Mouse (Mus musculus) kidney, postnatal 36 days (tissue): Measurements from ENCODE around the gene Med27.

Experiments
- DNase-seq, 2 experiments: peaks; one replicate each; pipeline ENCODE4 v3.0.0; 2021 to 2022; ENCODE audit warnings: mixed read lengths in 2 of 2

The Med27 gene

GRCm38 (mm10) chr2:29400234-29400633, 53.6 kb downstream of the Med27 start:
- DNase-seq = no peak

GRCm38 (mm10) chr2:29400812-29401211, 54.2 kb downstream of the Med27 start:
- DNase-seq = no peak

- DNase-seq = no peak
Observed at GRCm38 (mm10) chr2:29401868-29402267, 55.2 kb downstream of the Med27 start.

GRCm38 (mm10) chr2:29402550-29403076, 56.0 kb downstream of the Med27 start:
- peak; percentile 35 to 47 for DNase-seq

GRCm38 (mm10) chr2:29403799-29404530, 57.3 kb downstream of the Med27 start:
- peak in 1 of 2 experiments; percentile 47 for DNase-seq

GRCm38 (mm10) chr2:29404931-29405330, 58.3 kb downstream of the Med27 start:
- DNase-seq = peak; percentile 38 to 62

GRCm38 (mm10) chr2:29405848-29406247, 59.2 kb downstream of the Med27 start:
- DNase-seq = no peak

- DNase-seq = no peak
Observed at GRCm38 (mm10) chr2:29407350-29407749, 60.7 kb downstream of the Med27 start.

GRCm38 (mm10) chr2:29407764-29408163, 61.1 kb downstream of the Med27 start:
- peak; percentile 32 to 48 for DNase-seq

- no peak for DNase-seq
Observed at GRCm38 (mm10) chr2:29410884-29411283, 64.3 kb downstream of the Med27 start.

GRCm38 (mm10) chr2:29412458-29412857, 65.8 kb downstream of the Med27 start:
- no peak for DNase-seq

- no peak for DNase-seq
Observed at GRCm38 (mm10) chr2:29413259-29413993, 66.8 kb downstream of the Med27 start.

- no peak for DNase-seq
Observed at GRCm38 (mm10) chr2:29414852-29415473, 68.3 kb downstream of the Med27 start.

- DNase-seq = no peak
Observed at GRCm38 (mm10) chr2:29418498-29418897, 71.9 kb downstream of the Med27 start.

GRCm38 (mm10) chr2:29419434-29419833, 72.8 kb downstream of the Med27 start:
- DNase-seq = peak in 1 of 2 experiments; percentile 10

- peak; percentile 67 to 68 for DNase-seq
Observed at GRCm38 (mm10) chr2:29419946-29420345, 73.3 kb downstream of the Med27 start.

- DNase-seq = no peak
Observed at GRCm38 (mm10) chr2:29422126-29422840, 75.7 kb downstream of the Med27 start.

- DNase-seq = no peak
Observed at GRCm38 (mm10) chr2:29423059-29423458, 76.4 kb downstream of the Med27 start.

GRCm38 (mm10) chr2:29425386-29425785, 78.8 kb downstream of the Med27 start:
- DNase-seq = no peak

GRCm38 (mm10) chr2:29426684-29427083, 80.1 kb downstream of the Med27 start:
- DNase-seq = peak in 1 of 2 experiments; percentile 50

GRCm38 (mm10) chr2:29432565-29432964, 85.9 kb downstream of the Med27 start:
- no peak for DNase-seq

GRCm38 (mm10) chr2:29436376-29436775, 89.8 kb downstream of the Med27 start:
- no peak for DNase-seq

- no peak for DNase-seq
Observed at GRCm38 (mm10) chr2:29437111-29437510, 90.5 kb downstream of the Med27 start.
